Mouse (Mus musculus): Measurements from ENCODE around the gene Smco3. TPM values are rescaled to one million over a fixed set of nuclear protein-coding genes. Genes with fewer than 3 reads are reported as not detected.
"Not testable (repeated sequence)": the region's sequence is repeated elsewhere in the genome, so short reads cannot be mapped to it uniquely, and the experiment has no call there.

Gene Smco3
- polyA plus RNA-seq (2016; fragmentation: Nextera tagmentation; extraction: Ambion mirVana), result not detected in 2 replicates

DNA sequence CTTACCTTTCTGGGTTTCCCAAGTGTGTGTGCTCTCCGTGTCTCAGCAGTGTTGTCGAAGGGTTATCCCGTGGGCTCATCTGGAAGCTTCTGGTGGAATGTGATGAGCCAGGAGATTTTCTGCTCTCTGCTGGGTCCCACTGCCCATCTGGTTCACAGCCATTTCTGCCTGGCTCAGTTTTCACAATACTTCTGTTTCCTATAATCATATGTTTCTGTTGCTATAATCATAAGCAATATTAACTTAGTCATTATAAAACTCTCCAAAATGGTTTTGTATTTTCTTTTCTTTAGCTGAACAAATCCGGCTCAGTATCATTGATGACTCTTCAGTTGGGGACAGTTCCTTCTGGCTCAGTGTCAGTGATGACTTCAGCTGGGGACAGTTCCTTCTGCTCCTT is at the start of gene Smco3:
TSS of gene Smco3 (minus strand) at position 101 of the 400 bp plus-strand sequence.
- 41% methylated on average over 4 of the region's 4 CpGs for WGBS
- ATAC-seq (ENCODE audit: insufficient number of reproducible peaks, low FRiP score), result no peak
- Histone ChIP-seq H3K4me3 (no peak within 1 kb of the TSS), H3K27ac (ENCODE audit: poor library complexity, severe bottlenecking) (no peak within 1 kb of the TSS), H3K27me3 (replicated peaks) (no peaks in the 10 kb centered on the region), H3K4me1 (replicated peaks) (no peaks in the 10 kb centered on the region), H3K4me2 (no peak within 1 kb of the TSS), H3K9ac (no peak within 1 kb of the TSS), H3K9me3 (replicated peaks) (no peaks in the 10 kb centered on the region), H3K36me3 (no peaks in the 10 kb centered on the region)

DNA sequence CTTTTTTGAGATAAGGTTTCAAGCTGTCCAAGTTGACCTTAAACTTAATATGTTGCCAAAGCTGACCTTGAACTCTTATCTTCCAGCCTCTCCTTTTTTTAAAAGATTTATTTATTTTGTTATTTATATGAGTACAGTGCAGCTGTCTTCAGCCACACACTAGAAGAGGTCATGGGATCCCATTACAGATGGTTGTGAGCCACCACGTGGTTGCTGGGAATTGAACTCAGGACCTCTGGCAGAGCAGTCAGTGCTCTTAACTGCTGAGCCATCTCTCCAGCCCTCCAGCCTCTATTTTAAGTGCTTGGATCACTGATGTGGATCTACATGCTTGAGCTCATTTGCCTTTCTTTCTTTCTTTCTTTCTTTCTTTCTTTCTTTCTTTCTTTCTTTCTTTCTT is 49.5 kb upstream of the Smco3 start:
- H3K27me3 ChIP-seq (replicated peaks); H3K27ac ChIP-seq (ENCODE audit: poor library complexity, severe bottlenecking); H3K36me3 ChIP-seq; H3K9me3 ChIP-seq (replicated peaks); H3K4me2 ChIP-seq; H3K4me1 ChIP-seq (replicated peaks); H3K9ac ChIP-seq; ATAC-seq (ENCODE audit: insufficient number of reproducible peaks, low FRiP score); H3K4me3 ChIP-seq: not testable (repeated sequence)
- 47% methylated on average over 1 of the region's 1 CpGs for WGBS

DNA sequence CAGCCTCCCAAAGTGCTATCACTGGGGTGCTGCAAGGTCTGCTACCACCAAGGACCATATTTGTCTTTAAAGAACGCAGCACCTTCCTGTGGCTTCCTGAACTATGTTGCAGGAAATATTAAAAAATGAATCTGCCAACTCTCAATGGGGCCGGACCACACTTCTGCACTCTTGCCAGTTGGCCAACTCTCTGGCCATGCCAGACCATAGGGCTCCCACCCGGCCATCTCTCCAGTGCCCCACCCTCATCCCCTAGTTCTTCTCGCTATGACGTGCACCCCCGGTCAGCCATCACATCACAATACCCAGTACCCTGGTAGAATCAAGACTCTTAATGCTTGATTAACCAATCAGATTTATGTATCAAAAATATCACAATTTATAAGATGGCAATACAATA is 48.7 kb upstream of the Smco3 start:
- H3K36me3 ChIP-seq, result no peaks in the 10 kb centered on the region
- H3K27me3 ChIP-seq (replicated peaks), result no peaks in the 10 kb centered on the region
- no peaks in the 10 kb centered on the region for H3K9me3 ChIP-seq (replicated peaks)
- 89% methylated on average over 6 of the region's 6 CpGs for WGBS
- no peak overlapping the region for H3K27ac ChIP-seq (ENCODE audit: poor library complexity, severe bottlenecking)
- H3K4me1 ChIP-seq (replicated peaks), result peaks cover 7% of the 10 kb centered on the region
- H3K4me2 ChIP-seq, result no peak overlapping the region
- no peak for ATAC-seq (ENCODE audit: insufficient number of reproducible peaks, low FRiP score)
- no peak overlapping the region for H3K4me3 ChIP-seq
- H3K9ac ChIP-seq, result no peak overlapping the region

DNA sequence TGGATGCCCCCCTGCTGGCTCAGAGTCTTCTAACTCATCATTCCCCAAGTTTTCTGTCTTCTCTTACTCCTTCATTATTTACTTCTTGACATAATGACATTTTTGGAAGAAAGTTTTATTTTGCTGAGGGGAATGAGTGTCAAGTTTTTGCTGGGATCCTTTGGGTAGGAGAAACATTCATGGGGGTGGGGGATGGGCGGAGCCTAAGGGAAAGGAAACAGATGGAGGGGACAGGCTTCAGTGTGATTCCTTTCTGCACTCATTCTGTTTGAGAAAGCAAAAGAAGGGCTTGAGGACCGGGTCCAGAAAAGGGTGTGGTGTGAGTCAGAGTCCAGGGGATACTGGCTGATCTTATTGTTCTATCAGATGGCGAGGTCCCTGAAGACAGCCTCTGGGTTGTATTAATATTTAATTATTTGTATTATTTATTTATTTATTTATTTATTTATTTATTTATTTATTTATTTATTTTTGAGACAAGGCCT is 48.2 kb upstream of the Smco3 start:
- H3K4me3 ChIP-seq, result no peak overlapping the region
- no peak overlapping the region for H3K4me2 ChIP-seq
- no peaks in the 10 kb centered on the region for H3K36me3 ChIP-seq
- no peak overlapping the region for H3K27ac ChIP-seq (ENCODE audit: poor library complexity, severe bottlenecking)
- H3K27me3 ChIP-seq (replicated peaks), result no peaks in the 10 kb centered on the region
- no peak overlapping the region for H3K9ac ChIP-seq
- no peaks in the 10 kb centered on the region for H3K9me3 ChIP-seq (replicated peaks)
- ATAC-seq (ENCODE audit: insufficient number of reproducible peaks, low FRiP score), result no peak
- WGBS, result 73% methylated on average over 3 of the region's 3 CpGs
- peaks cover 7% of the 10 kb centered on the region for H3K4me1 ChIP-seq (replicated peaks)

DNA sequence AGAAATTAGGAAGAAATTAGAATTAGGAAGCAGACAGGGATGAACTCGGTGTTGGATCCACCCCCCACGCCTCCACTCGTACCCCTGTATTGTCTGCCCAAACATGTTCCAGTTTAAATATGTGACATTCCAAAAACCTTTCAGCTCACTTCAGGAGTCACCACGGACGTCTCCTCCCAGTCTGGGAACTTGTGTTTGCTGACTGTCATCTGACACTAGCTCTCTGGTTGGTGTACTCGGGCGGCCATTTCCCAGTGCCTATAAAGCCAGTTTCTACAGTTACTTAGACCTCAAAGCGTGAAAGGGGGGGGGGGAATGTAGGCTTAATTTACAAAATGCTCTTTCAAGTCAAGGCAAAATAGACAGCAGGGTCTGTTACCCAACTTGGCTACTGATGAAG is 46.4 kb upstream of the Smco3 start:
- no peaks in the 10 kb centered on the region for H3K36me3 ChIP-seq
- no peak for ATAC-seq (ENCODE audit: insufficient number of reproducible peaks, low FRiP score)
- no peaks in the 10 kb centered on the region for H3K4me1 ChIP-seq (replicated peaks)
- no peak overlapping the region for H3K4me2 ChIP-seq
- 62% methylated on average over 8 of the region's 8 CpGs for WGBS
- no peak overlapping the region for H3K4me3 ChIP-seq
- no peaks in the 10 kb centered on the region for H3K9me3 ChIP-seq (replicated peaks)
- no peak overlapping the region for H3K27ac ChIP-seq (ENCODE audit: poor library complexity, severe bottlenecking)
- H3K9ac ChIP-seq, result no peak overlapping the region
- H3K27me3 ChIP-seq (replicated peaks), result no peaks in the 10 kb centered on the region

DNA sequence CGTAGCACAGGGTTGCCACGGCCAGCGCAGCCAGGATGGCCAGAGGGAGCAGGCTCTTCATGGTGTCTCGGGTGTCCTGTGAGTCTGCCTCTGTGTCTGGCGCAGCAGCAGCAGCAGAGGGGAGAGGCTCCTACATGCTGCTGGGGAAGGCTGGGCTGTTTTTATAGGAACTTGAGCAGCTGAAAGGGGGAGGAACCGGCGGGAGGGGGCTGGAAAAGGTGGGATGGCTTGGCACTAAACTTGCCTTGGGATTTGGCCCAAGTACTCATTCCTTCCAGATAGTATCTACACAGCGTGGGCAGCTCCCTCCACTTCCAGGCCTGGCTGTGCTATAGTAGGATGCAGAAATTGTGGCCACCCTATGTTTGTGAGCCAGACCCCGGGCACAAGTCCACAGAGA is 40.4 kb upstream of the Smco3 start, which contains the start of gene Mgp:
TSS of gene Mgp (minus strand) at position 154 of the 400 bp plus-strand sequence.
- 15% methylated on average over 9 of the region's 9 CpGs for WGBS
- H3K36me3 ChIP-seq, result peaks cover 3% of the 10 kb centered on the region; the same call in 1 of the 2 replicates
- peak within 1 kb of the TSS; percentile 43 for H3K4me3 ChIP-seq
- peak within 1 kb of the TSS; percentile 60 for H3K4me2 ChIP-seq
- no peaks in the 10 kb centered on the region for H3K27me3 ChIP-seq (replicated peaks)
- peak within 1 kb of the TSS; percentile 79; the same call in 1 of the 2 replicates for H3K27ac ChIP-seq (ENCODE audit: poor library complexity, severe bottlenecking)
- peaks cover 21% of the 10 kb centered on the region for H3K4me1 ChIP-seq (replicated peaks)
- peak within 1 kb of the TSS; percentile 57 for H3K9ac ChIP-seq
- peak; percentile 75 for ATAC-seq (ENCODE audit: insufficient number of reproducible peaks, low FRiP score)
- H3K9me3 ChIP-seq (replicated peaks), result no peaks in the 10 kb centered on the region

DNA sequence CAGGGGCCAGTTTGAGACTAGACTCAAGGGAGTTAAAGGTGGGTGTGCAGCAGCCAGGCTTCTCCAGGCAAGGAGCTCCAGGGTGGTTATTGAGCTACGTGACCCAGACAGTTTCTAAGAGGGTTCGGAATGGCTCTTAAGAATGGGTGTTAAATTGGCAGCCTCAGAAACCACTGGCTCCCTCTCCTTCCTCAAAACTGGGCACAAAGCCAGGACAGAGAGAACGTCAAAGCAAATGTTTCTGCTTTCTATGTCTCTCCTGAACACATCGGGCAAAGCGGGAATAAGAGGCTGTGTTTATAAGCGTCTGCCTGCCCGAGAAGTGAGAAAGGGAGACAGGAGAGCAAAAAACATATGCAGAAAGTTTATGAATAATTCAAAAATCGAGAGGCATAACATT is 39.3 kb upstream of the Smco3 start:
- Histone ChIP-seq H3K4me2 (peak overlapping the region; percentile 60), H3K4me1 (replicated peaks) (peaks cover 21% of the 10 kb centered on the region), H3K4me3 (peak overlapping the region; percentile 40), H3K27me3 (replicated peaks) (no peaks in the 10 kb centered on the region), H3K9me3 (replicated peaks) (no peaks in the 10 kb centered on the region), H3K27ac (ENCODE audit: poor library complexity, severe bottlenecking) (peak overlapping the region; percentile 48; the same call in 1 of the 2 replicates), H3K9ac (0 out of 2 replicates have a peak overlapping the region, but pooled peaks have one; percentile 41), H3K36me3 (peaks cover 3% of the 10 kb centered on the region; the same call in 1 of the 2 replicates)
- 24% methylated on average over 8 of the region's 8 CpGs for WGBS
- ATAC-seq (ENCODE audit: insufficient number of reproducible peaks, low FRiP score), result no peak

DNA sequence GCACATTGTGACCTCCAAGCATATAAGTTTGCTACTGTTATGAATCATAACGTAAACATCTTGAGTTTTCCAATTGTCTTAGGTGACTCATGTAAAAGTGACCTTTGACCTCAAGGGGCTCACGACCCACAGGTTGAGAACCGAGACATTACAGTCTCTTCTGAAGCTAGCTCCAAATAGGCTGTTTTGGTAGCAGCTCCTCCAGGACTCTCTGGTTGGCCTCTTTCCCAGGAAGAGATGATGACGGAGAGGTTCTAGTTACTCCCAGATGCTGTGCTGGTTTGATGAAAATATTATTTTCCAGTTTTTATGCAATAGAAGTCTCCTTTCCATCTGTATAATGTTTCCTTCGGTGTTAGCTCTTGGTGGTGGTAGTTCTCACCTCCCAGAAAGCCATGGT is 33.7 kb upstream of the Smco3 start:
- Histone ChIP-seq H3K4me1 (replicated peaks) (peaks cover 6% of the 10 kb centered on the region; the same call in 1 of the 2 replicates), H3K4me3 (no peak overlapping the region), H3K9me3 (replicated peaks) (no peaks in the 10 kb centered on the region), H3K27ac (ENCODE audit: poor library complexity, severe bottlenecking) (no peak overlapping the region), H3K4me2 (no peak overlapping the region), H3K9ac (no peak overlapping the region), H3K27me3 (replicated peaks) (no peaks in the 10 kb centered on the region), H3K36me3 (peaks cover 3% of the 10 kb centered on the region; the same call in 1 of the 2 replicates)
- 71% methylated on average over 5 of the region's 5 CpGs for WGBS
- no peak for ATAC-seq (ENCODE audit: insufficient number of reproducible peaks, low FRiP score)

DNA sequence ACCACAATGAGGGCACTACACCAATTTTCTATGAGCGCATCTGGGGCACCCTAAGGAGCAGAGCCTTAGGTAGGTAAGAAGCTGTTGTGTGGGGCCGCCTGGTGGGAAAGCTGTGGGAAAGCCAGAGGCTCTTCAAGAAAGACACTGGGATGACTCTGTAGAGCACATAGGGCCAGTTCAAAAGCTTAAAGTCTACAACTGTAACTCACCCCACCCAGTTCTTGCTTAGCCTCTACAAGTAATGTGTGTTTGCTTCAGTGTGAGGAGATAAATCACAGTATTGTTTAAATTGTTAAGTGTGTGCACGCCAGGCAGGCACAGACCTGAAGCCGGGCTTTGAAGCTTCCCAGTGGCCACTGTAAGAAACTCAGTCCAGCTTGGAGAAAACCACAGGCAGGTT is 30.9 kb upstream of the Smco3 start:
- Histone ChIP-seq H3K36me3 (no peaks in the 10 kb centered on the region), H3K27ac (ENCODE audit: poor library complexity, severe bottlenecking) (no peak overlapping the region), H3K9ac (no peak overlapping the region), H3K27me3 (replicated peaks) (no peaks in the 10 kb centered on the region), H3K9me3 (replicated peaks) (no peaks in the 10 kb centered on the region), H3K4me2 (no peak overlapping the region), H3K4me1 (replicated peaks) (peaks cover 4% of the 10 kb centered on the region; the same call in 1 of the 2 replicates), H3K4me3 (no peak overlapping the region)
- WGBS, result 75% methylated on average over 4 of the region's 4 CpGs
- no peak for ATAC-seq (ENCODE audit: insufficient number of reproducible peaks, low FRiP score)

DNA sequence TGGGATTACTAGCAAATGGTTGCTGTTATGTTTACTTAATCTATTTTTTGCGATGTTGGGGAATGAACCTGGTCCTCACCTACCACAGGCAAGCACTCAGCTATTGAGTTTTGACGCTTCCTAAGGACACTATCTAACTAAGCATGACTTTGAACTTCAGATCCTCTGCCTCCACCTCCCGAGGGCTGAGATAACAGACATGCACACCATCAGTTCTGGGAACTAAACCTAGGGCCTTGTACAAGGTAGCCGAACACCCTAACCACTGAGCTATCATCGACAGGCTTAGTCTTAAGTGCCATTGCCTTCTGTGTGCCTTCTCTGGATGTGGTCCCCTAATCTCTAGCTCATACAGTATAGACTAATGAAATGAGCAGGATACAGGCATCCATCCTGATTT is 30.1 kb upstream of the Smco3 start:
- 77% methylated on average over 5 of the region's 5 CpGs for WGBS

DNA sequence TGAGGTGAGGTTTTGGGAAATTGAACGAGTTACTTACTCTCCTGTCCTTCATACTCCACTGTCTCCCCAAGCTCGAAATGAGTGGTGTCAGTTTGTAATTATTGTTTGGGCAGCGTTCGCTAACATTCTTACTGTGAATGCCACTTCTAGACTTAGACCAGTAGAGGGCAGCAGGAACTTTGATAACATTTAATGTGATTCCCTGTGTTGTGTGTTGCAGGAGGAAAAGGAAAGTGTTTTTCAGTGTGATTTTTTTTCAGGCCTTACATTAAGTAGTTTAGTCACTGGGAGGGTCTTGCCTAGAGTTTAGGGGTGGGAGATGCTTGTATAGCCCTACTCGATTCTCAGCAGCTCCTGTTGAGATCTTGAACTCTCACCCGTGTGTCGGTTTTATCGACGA is 25.8 kb upstream of the Smco3 start:
- H3K27ac ChIP-seq (ENCODE audit: poor library complexity, severe bottlenecking), result no peak overlapping the region; the same call in 1 of the 2 replicates
- H3K4me3 ChIP-seq, result no peak overlapping the region
- H3K36me3 ChIP-seq, result no peaks in the 10 kb centered on the region
- H3K9me3 ChIP-seq (replicated peaks), result no peaks in the 10 kb centered on the region
- ATAC-seq (ENCODE audit: insufficient number of reproducible peaks, low FRiP score), result no peak
- H3K4me1 ChIP-seq (replicated peaks), result peaks cover 50% of the 10 kb centered on the region
- no peaks in the 10 kb centered on the region for H3K27me3 ChIP-seq (replicated peaks)
- H3K9ac ChIP-seq, result peak overlapping the region; percentile 52; the same call in 1 of the 2 replicates
- no peak overlapping the region for H3K4me2 ChIP-seq
- WGBS, result 39% methylated on average over 9 of the region's 9 CpGs

More for the DNA sequence above, 30.1 kb upstream of the Smco3 start:
- ATAC-seq (ENCODE audit: insufficient number of reproducible peaks, low FRiP score), result no peak
- Histone ChIP-seq H3K4me2 (no peak overlapping the region), H3K27ac (ENCODE audit: poor library complexity, severe bottlenecking) (no peak overlapping the region), H3K9me3 (replicated peaks) (no peaks in the 10 kb centered on the region), H3K36me3 (no peaks in the 10 kb centered on the region), H3K27me3 (replicated peaks) (no peaks in the 10 kb centered on the region), H3K9ac (no peak overlapping the region), H3K4me1 (replicated peaks) (peaks cover 11% of the 10 kb centered on the region), H3K4me3 (no peak overlapping the region)

DNA sequence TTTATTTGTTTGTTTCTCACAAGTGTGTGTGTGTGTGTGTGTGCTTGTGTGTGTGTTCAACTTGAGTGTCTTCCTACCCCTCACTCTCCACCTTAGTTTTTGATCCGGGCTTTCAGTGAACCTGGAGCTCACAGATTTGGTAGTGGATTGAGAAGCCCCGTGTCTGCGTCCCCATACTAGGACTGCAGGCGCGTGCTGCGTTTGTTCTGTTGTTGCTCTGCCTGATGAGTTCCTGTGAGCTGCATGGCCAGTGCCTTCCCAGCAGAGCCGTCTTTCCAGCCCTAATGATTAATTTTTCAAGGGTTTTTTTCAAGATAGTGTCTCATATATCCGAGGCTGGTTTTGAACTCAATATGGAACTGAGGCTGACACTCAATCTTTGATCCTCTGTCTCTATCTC is 23.2 kb upstream of the Smco3 start:
- Histone ChIP-seq H3K4me1 (replicated peaks) (peaks cover 67% of the 10 kb centered on the region), H3K27me3 (replicated peaks) (no peaks in the 10 kb centered on the region), H3K9me3 (replicated peaks) (no peaks in the 10 kb centered on the region), H3K4me2 (peak overlapping the region; percentile 66), H3K9ac (no peak overlapping the region), H3K4me3 (no peak overlapping the region), H3K36me3 (0 out of 2 replicates have a peak, but pooled peaks cover 3% of the 10 kb centered on the region), H3K27ac (ENCODE audit: poor library complexity, severe bottlenecking) (peak overlapping the region; percentile 98)
- 42% methylated on average over 8 of the region's 8 CpGs for WGBS
- ATAC-seq (ENCODE audit: insufficient number of reproducible peaks, low FRiP score), result no peak
